Mouse (Mus musculus): ENCODE data around the gene Gm20479.
A peak's percentile ranks its signal among the peaks of the same experiment; 100 is the strongest.

The Gm20479 gene

GRCm38 (mm10) chr7:27356861-27357594 lies at the start of gene Gm20479:
Gene Gm20479 (minus strand): TSS chr7:27357419.
- no peak for DNase-seq (ENCODE audit: low spot score)

GRCm38 (mm10) chr7:27406481-27406880 lies 49.3 kb upstream of the Gm20479 start:
- DNase-seq (ENCODE audit: low spot score) = no peak

- no peak for DNase-seq (ENCODE audit: low spot score)
Observed at GRCm38 (mm10) chr7:27404203-27404942, 47.2 kb upstream of the Gm20479 start.

- DNase-seq (ENCODE audit: low spot score) = peak; percentile 54
Observed at GRCm38 (mm10) chr7:27402675-27403074, 45.5 kb upstream of the Gm20479 start.

- no peak for DNase-seq (ENCODE audit: low spot score)
Observed at GRCm38 (mm10) chr7:27400545-27400944, 43.3 kb upstream of the Gm20479 start.

- DNase-seq (ENCODE audit: low spot score) = no peak
Observed at GRCm38 (mm10) chr7:27397048-27397949, 40.1 kb upstream of the Gm20479 start.

GRCm38 (mm10) chr7:27396184-27397047 lies 39.2 kb upstream of the Gm20479 start:
- peak; percentile 52 for DNase-seq (ENCODE audit: low spot score)

GRCm38 (mm10) chr7:27395521-27396183 lies 38.4 kb upstream of the Gm20479 start:
- no peak for DNase-seq (ENCODE audit: low spot score)

GRCm38 (mm10) chr7:27391416-27391815 lies 34.2 kb upstream of the Gm20479 start:
- DNase-seq (ENCODE audit: low spot score) = no peak

- DNase-seq (ENCODE audit: low spot score) = no peak
Observed at GRCm38 (mm10) chr7:27389213-27389612, 32.0 kb upstream of the Gm20479 start.

- DNase-seq (ENCODE audit: low spot score) = peak; percentile 62
Observed at GRCm38 (mm10) chr7:27384731-27385130, 27.5 kb upstream of the Gm20479 start.

GRCm38 (mm10) chr7:27384134-27384533 lies 26.9 kb upstream of the Gm20479 start:
- no peak for DNase-seq (ENCODE audit: low spot score)

GRCm38 (mm10) chr7:27383233-27383632 lies 26.0 kb upstream of the Gm20479 start:
- no peak for DNase-seq (ENCODE audit: low spot score)

- no peak for DNase-seq (ENCODE audit: low spot score)
Observed at GRCm38 (mm10) chr7:27381560-27381959, 24.3 kb upstream of the Gm20479 start.

GRCm38 (mm10) chr7:27381009-27381408 lies 23.8 kb upstream of the Gm20479 start:
- no peak for DNase-seq (ENCODE audit: low spot score)

- DNase-seq (ENCODE audit: low spot score) = no peak
Observed at GRCm38 (mm10) chr7:27379836-27380235, 22.6 kb upstream of the Gm20479 start.

- no peak for DNase-seq (ENCODE audit: low spot score)
Observed at GRCm38 (mm10) chr7:27378431-27378830, 21.2 kb upstream of the Gm20479 start.

GRCm38 (mm10) chr7:27375274-27375673 lies 18.1 kb upstream of the Gm20479 start:
- DNase-seq (ENCODE audit: low spot score) = no peak

GRCm38 (mm10) chr7:27371715-27372462 lies 14.7 kb upstream of the Gm20479 start:
- DNase-seq (ENCODE audit: low spot score) = no peak

GRCm38 (mm10) chr7:27369111-27369510 lies 11.9 kb upstream of the Gm20479 start:
- no peak for DNase-seq (ENCODE audit: low spot score)
